Mouse (Mus musculus) CH12.LX (cell line): ENCODE results near the gene Gm43064. TPM values are rescaled to one million over a fixed set of nuclear protein-coding genes. Genes with fewer than 3 reads are reported as not detected.

Experiments used
- DNase-seq: peaks from one replicate; pipeline ENCODE4 v3.0.0-alpha.2; 2013; ENCODE audit errors: extremely low read depth
- H3K27ac ChIP-seq: 2 replicates; pipeline ENCODE4 v1.5.1; 2012; ENCODE audit warnings: low read depth, mild to moderate bottlenecking, control low read depth, moderate library complexity; ENCODE audit not compliant: insufficient read depth
- H3K27me3 ChIP-seq: replicated peaks from 2 replicates; pipeline ENCODE3; 2012; ENCODE audit warnings: inconsistent platforms
- H3K36me3 ChIP-seq, 2 experiments: replicated peaks in 1 of 2; 2 replicates each; pipeline versions ENCODE3 to v1.6.1; 2012; ENCODE audit warnings: inconsistent platforms in 1 of 2, low read length in 1 of 2, mild to moderate bottlenecking in 1 of 2, mixed read lengths in 1 of 2, moderate library complexity in 1 of 2; ENCODE audit not compliant: control insufficient read depth in 1 of 2, insufficient read depth in 1 of 2
- H3K4me1 ChIP-seq, 2 experiments: 2 replicates each; pipeline ENCODE4 v1.6.1; 2012; ENCODE audit warnings: inconsistent platforms in 1 of 2, moderate library complexity in 1 of 2; ENCODE audit not compliant: insufficient read depth in 2 of 2, control insufficient read depth in 1 of 2
- H3K4me2 ChIP-seq: 2 replicates; pipeline ENCODE4 v1.6.1; 2012; ENCODE audit warnings: low read depth, mild to moderate bottlenecking, control low read depth; ENCODE audit not compliant: poor library complexity, insufficient read depth, severe bottlenecking
- H3K4me3 ChIP-seq, 3 experiments: fragments of 150-350 bp in 1 of 3; sonication (generic) in 1 of 3; replicated peaks in 1 of 3; 2 replicates each; pipeline versions ENCODE3 to v1.5.1; 2011 to 2012; ENCODE audit warnings: low read depth in 2 of 3, low read length in 2 of 3, mild to moderate bottlenecking in 2 of 3, moderate library complexity in 2 of 3, control low read depth in 1 of 3, improper control_type of control experiment in 1 of 3, inconsistent platforms in 1 of 3, mixed read lengths in 1 of 3; ENCODE audit not compliant: poor library complexity in 1 of 3
- H3K79me2 ChIP-seq: replicated peaks from 2 replicates; pipeline ENCODE4 v1.6.1; 2012; ENCODE audit warnings: mild to moderate bottlenecking, moderate library complexity; ENCODE audit not compliant: control insufficient read depth, poor library complexity, insufficient read depth, severe bottlenecking; ENCODE audit errors: extremely low read depth
- H3K9ac ChIP-seq: 2 replicates; pipeline ENCODE4 v1.6.1; 2012; ENCODE audit warnings: low read depth, mild to moderate bottlenecking, control low read depth, moderate library complexity; ENCODE audit not compliant: insufficient read depth
- H3K9me3 ChIP-seq: replicated peaks from 2 replicates; pipeline ENCODE3; 2012; ENCODE audit warnings: low read length, inconsistent platforms, mixed read lengths
- BHLHE40 ChIP-seq: IDR thresholded peaks from 2 replicates; pipeline ENCODE4 v1.6.1; 2011; ENCODE audit warnings: mild to moderate bottlenecking, low read depth, low read length, improper control_type of control experiment
- CTCF ChIP-seq, 2 experiments: IDR thresholded peaks in 1 of 2; conservative IDR thresholded peaks in 1 of 2; 2 replicates each; pipeline ENCODE4 v1.5.1; 2011 to 2012; ENCODE audit warnings: low read depth in 2 of 2, low read length in 2 of 2, improper control_type of control experiment in 1 of 2, inconsistent platforms in 1 of 2, mild to moderate bottlenecking in 1 of 2, moderate library complexity in 1 of 2
- E2F4 ChIP-seq: IDR thresholded peaks from 2 replicates; pipeline ENCODE4 v1.6.1; 2011; ENCODE audit warnings: low read depth, low read length, improper control_type of control experiment; ENCODE audit not compliant: insufficient replicate concordance
- ELF1 ChIP-seq: IDR thresholded peaks from 2 replicates; pipeline ENCODE4 v1.6.1; 2014; ENCODE audit warnings: low read depth, mild to moderate bottlenecking, inconsistent platforms, low read length, improper control_type of control experiment
- EP300 ChIP-seq: IDR thresholded peaks from 2 replicates; pipeline ENCODE4 v1.6.1; 2011; ENCODE audit warnings: low read length, improper control_type of control experiment
- ETS1 ChIP-seq: conservative IDR thresholded peaks from 2 replicates; pipeline ENCODE4 v1.6.1; 2012; ENCODE audit warnings: low read depth, mild to moderate bottlenecking, inconsistent platforms, low read length, improper control_type of control experiment, moderate library complexity
- GABPA ChIP-seq: IDR thresholded peaks from 2 replicates; pipeline ENCODE4 v1.6.1; 2012; ENCODE audit warnings: low read depth, low read length, improper control_type of control experiment, inconsistent platforms; ENCODE audit not compliant: insufficient replicate concordance
- IRF4 ChIP-seq: IDR thresholded peaks from 2 replicates; pipeline ENCODE4 v1.6.1; 2014; ENCODE audit warnings: low read depth, mild to moderate bottlenecking, inconsistent platforms, low read length, improper control_type of control experiment
- JUN ChIP-seq: IDR thresholded peaks from 2 replicates; pipeline ENCODE4 v1.6.1; 2011; ENCODE audit warnings: low read depth, mild to moderate bottlenecking, low read length, improper control_type of control experiment, moderate library complexity; ENCODE audit not compliant: insufficient read depth
- JUND ChIP-seq: conservative IDR thresholded peaks from 2 replicates; pipeline ENCODE4 v1.6.1; 2011; ENCODE audit warnings: low read depth, low read length, improper control_type of control experiment
- KAT2A ChIP-seq: IDR thresholded peaks from 2 replicates; pipeline ENCODE4 v1.6.1; 2012; ENCODE audit warnings: low read length, improper control_type of control experiment, inconsistent platforms; ENCODE audit not compliant: insufficient replicate concordance
- MAFK ChIP-seq: IDR thresholded peaks from 2 replicates; pipeline ENCODE4 v1.6.1; 2011; ENCODE audit warnings: low read length, improper control_type of control experiment; ENCODE audit not compliant: insufficient replicate concordance
- MAX ChIP-seq: IDR thresholded peaks from 2 replicates; pipeline ENCODE4 v1.6.1; 2011; ENCODE audit warnings: low read length, improper control_type of control experiment
- MAZ ChIP-seq: IDR thresholded peaks from 2 replicates; pipeline ENCODE4 v1.6.1; 2012; ENCODE audit warnings: low read depth, mild to moderate bottlenecking, inconsistent platforms, low read length, improper control_type of control experiment, moderate library complexity
- MEF2A ChIP-seq: IDR thresholded peaks from 2 replicates; pipeline ENCODE4 v1.6.1; 2014; ENCODE audit warnings: low read depth, mild to moderate bottlenecking, inconsistent platforms, low read length, improper control_type of control experiment, borderline replicate concordance
- MXI1 ChIP-seq: IDR thresholded peaks from 2 replicates; pipeline ENCODE4 v1.6.1; 2011; ENCODE audit warnings: mild to moderate bottlenecking, low read depth, low read length, improper control_type of control experiment
- MYC ChIP-seq: IDR thresholded peaks from 2 replicates; pipeline ENCODE4 v1.6.1; 2011; ENCODE audit warnings: low read depth, mild to moderate bottlenecking, improper control_type of control experiment, low read length
- NELFE ChIP-seq: IDR thresholded peaks from 2 replicates; pipeline ENCODE4 v1.6.1; 2011; ENCODE audit warnings: low read depth, low read length, improper control_type of control experiment
- PAX5 ChIP-seq: IDR thresholded peaks from 2 replicates; pipeline ENCODE4 v1.6.1; 2012; ENCODE audit warnings: low read length, inconsistent platforms, mixed read lengths
- POLR2A ChIP-seq: IDR thresholded peaks from 2 replicates; pipeline ENCODE4 v1.6.1; 2011; ENCODE audit warnings: low read depth, mild to moderate bottlenecking, improper control_type of control experiment, low read length
- POLR2AphosphoS2 ChIP-seq: IDR thresholded peaks from 2 replicates; pipeline ENCODE4 v1.6.1; 2011; ENCODE audit warnings: low read depth, low read length, improper control_type of control experiment
- RAD21 ChIP-seq: IDR thresholded peaks from 2 replicates; pipeline ENCODE4 v1.6.1; 2011; ENCODE audit warnings: low read depth, mild to moderate bottlenecking, low read length, improper control_type of control experiment, moderate library complexity
- RCOR1 ChIP-seq: conservative IDR thresholded peaks from 2 replicates; pipeline ENCODE4 v1.6.1; 2012; ENCODE audit warnings: low read depth, mild to moderate bottlenecking, inconsistent platforms, low read length, improper control_type of control experiment
- SIN3A ChIP-seq: IDR thresholded peaks from 2 replicates; pipeline ENCODE4 v1.6.1; 2012; ENCODE audit warnings: low read length, improper control_type of control experiment, inconsistent platforms
- SMC3 ChIP-seq: IDR thresholded peaks from 2 replicates; pipeline ENCODE4 v1.6.1; 2011; ENCODE audit warnings: low read depth, low read length, improper control_type of control experiment
- TBP ChIP-seq: conservative IDR thresholded peaks from 2 replicates; pipeline ENCODE4 v1.6.1; 2011; ENCODE audit warnings: low read depth, low read length, improper control_type of control experiment
- TCF12 ChIP-seq: IDR thresholded peaks from 2 replicates; pipeline ENCODE4 v1.6.1; 2014; ENCODE audit warnings: low read depth, mild to moderate bottlenecking, inconsistent platforms, low read length, improper control_type of control experiment
- UBTF ChIP-seq: IDR thresholded peaks from 2 replicates; pipeline ENCODE4 v1.6.1; 2012; ENCODE audit warnings: low read depth, mild to moderate bottlenecking, inconsistent platforms, low read length, improper control_type of control experiment, moderate library complexity
- USF1 ChIP-seq: IDR thresholded peaks from 2 replicates; pipeline ENCODE4 v1.6.1; 2014; ENCODE audit warnings: low read depth, mild to moderate bottlenecking, inconsistent platforms, low read length, improper control_type of control experiment
- USF2 ChIP-seq: conservative IDR thresholded peaks from 2 replicates; pipeline ENCODE4 v1.6.1; 2011; ENCODE audit warnings: low read depth, low read length, improper control_type of control experiment
- ZC3H11A ChIP-seq: IDR thresholded peaks from 2 replicates; pipeline ENCODE4 v1.6.1; 2012; ENCODE audit warnings: low read depth, mild to moderate bottlenecking, inconsistent platforms, low read length, improper control_type of control experiment
- ZNF384 ChIP-seq: IDR thresholded peaks from 2 replicates; pipeline ENCODE4 v1.6.1; 2012; ENCODE audit warnings: low read depth, low read length, improper control_type of control experiment, inconsistent platforms
- dilution Hi-C: fragments of 300-500 bp; cut with MboI; formaldehyde crosslinking; loops from 2 replicates; pipeline ENCODE4 v1.14.3; 2020; ENCODE audit warnings: low sequenced_read_pairs; ENCODE audit not compliant: extremely low pct_unique_long_range_greater_than_20kb, extremely low pct_ligation_motif_present
- in situ Hi-C: fragments of 300-500 bp; cut with MboI; formaldehyde crosslinking; loops from 3 replicates; pipeline ENCODE4 v1.14.3; 2019; ENCODE audit warnings: low sequenced_read_pairs, low pct_ligation_motif_present, low pct_unique_long_range_greater_than_20kb, mixed read lengths
- polyA plus RNA-seq: library from polyadenylated mRNA; unstranded; fragments of >175 nt; gene quantifications from 2 replicates; pipeline ENCODE4 v1.2.1, GENCODE M21; 2012; ENCODE audit warnings: low read depth; ENCODE audit not compliant: insufficient read length
- total RNA-seq, 2 experiments: library from RNA; depleted of rRNA; stranded (reverse); fragments of 300-350 nt in 1 of 2; fragments of >200 nt in 1 of 2; gene quantifications; 2 replicates each; pipeline ENCODE4 v1.2.3; 2012 to 2014

Gene Gm43064
- total and polyA plus RNA-seq, 3 experiments = 0.91 to 3.1 TPM; not detected in 1

- peak overlapping the region; percentile 95 for H3K27ac ChIP-seq
- H3K9ac ChIP-seq = peak overlapping the region; percentile 71
- peaks cover 25 to 51% of the 10 kb centered on the region in 2 experiments for H3K36me3 ChIP-seq
- DNase-seq = no peak
- H3K4me2 ChIP-seq = peak overlapping the region; percentile 26
- dilution Hi-C loops = no loop called here
- H3K4me3 ChIP-seq = no peak overlapping the region
- H3K9me3 ChIP-seq = peaks cover 4% of the 10 kb centered on the region
- TF ChIP-seq IRF4 (no peak), MEF2A (no peak), EP300 (0 out of 2 replicates have a peak, but pooled peaks have one; percentile 6), MAX (peak; percentile 32; the same call in 1 of the 2 replicates), MYC (no peak), SMC3 (no peak), MAZ (no peak), SIN3A (no peak)
- TF ChIP-seq, all 38 proteins: peak for 2
- peaks cover 27 to 84% of the 10 kb centered on the region in 2 experiments for H3K4me1 ChIP-seq
- H3K79me2 ChIP-seq = peaks cover 74% of the 10 kb centered on the region
- in situ Hi-C loops = no loop called here
- H3K27me3 ChIP-seq = no peaks in the 10 kb centered on the region
Measured at GRCm38 (mm10) chr3:103868008-103868407, 58.6 kb downstream of the Gm43064 start.

- Histone ChIP-seq H3K4me1 (peaks cover 27 to 91% of the 10 kb centered on the region in 2 experiments), H3K9ac (no peak overlapping the region), H3K27ac (peak overlapping the region; percentile 99), H3K9me3 (peaks cover 4% of the 10 kb centered on the region), H3K27me3 (no peaks in the 10 kb centered on the region), H3K4me2 (peak overlapping the region; percentile 26; the same call in 1 of the 2 replicates), H3K4me3 (peak overlapping the region in 1 of 3 experiments; percentile 45), H3K36me3 (peaks cover 46 to 65% of the 10 kb centered on the region in 2 experiments), H3K79me2 (peaks cover 60% of the 10 kb centered on the region)
- in situ Hi-C loops = no loop called here
- peak; percentile 89 for DNase-seq
- dilution Hi-C loops = no loop called here
- TF ChIP-seq SIN3A (peak; percentile 67; the same call in 1 of the 2 replicates), ZC3H11A (no peak), ELF1 (peak; percentile 30; the same call in 1 of the 2 replicates), KAT2A (no peak), RAD21 (no peak), MAFK (peak; percentile 88), PAX5 (no peak), NELFE (no peak), RCOR1 (peak; percentile 96), MAX (peak; percentile 93), GABPA (no peak), USF2 (no peak), JUND (peak; percentile 95), CTCF (conservative IDR thresholded peaks at IDR 0.05 in 1 of 2, IDR thresholded peaks at IDR 0.05 in 1 of 2; ENCODE audit: low read depth in 2 of 2, low read length in 2 of 2) (no peak), POLR2AphosphoS2 (no peak), POLR2A (no peak), TBP (no peak), BHLHE40 (peak; percentile 95), MEF2A (peak; percentile 91), JUN (peak; percentile 84), E2F4 (no peak), EP300 (peak; percentile 98), USF1 (no peak), MYC (peak; percentile 94), MXI1 (peak; percentile 69; the same call in 1 of the 2 replicates), IRF4 (peak; percentile 98), TCF12 (peak; percentile 90), ZNF384 (no peak), ETS1 (peak; percentile 96), UBTF (no peak)
Measured at GRCm38 (mm10) chr3:103872663-103873098, 63.3 kb downstream of the Gm43064 start.
